Mouse (Mus musculus) kidney, adult 9 months (tissue): ENCODE measurements around the gene Brms1.

ENCODE experiments used
- DNase-seq: peaks from one replicate; pipeline ENCODE4 v3.0.0; 2022

Brms1 gene

GRCm38 (mm10) chr19:5039301-5040114 lies 1.6 kb upstream of the Brms1 start:
- peak; percentile 50 for DNase-seq

GRCm38 (mm10) chr19:5041588-5041987 lies 434 bp downstream of the Brms1 start:
- no peak for DNase-seq

- DNase-seq, result no peak
These were observed 4.4 kb downstream of the Brms1 start for GRCm38 (mm10) chr19:5045531-5045930.

GRCm38 (mm10) chr19:5048138-5049056 lies 7.2 kb downstream of the Brms1 start:
- DNase-seq, result no peak

GRCm38 (mm10) chr19:5049325-5049724 lies 8.2 kb downstream of the Brms1 start:
- no peak for DNase-seq

- DNase-seq, result peak; percentile 61
These were observed 9.1 kb downstream of the Brms1 start, which contains the start of gene Rin1 for GRCm38 (mm10) chr19:5050047-5050905. Gene Rin1, plus strand, starts transcription at chr19:5050481.

- no peak for DNase-seq
These were observed 9.9 kb downstream of the Brms1 start for GRCm38 (mm10) chr19:5051031-5051430.

- no peak for DNase-seq
These were observed 10.4 kb downstream of the Brms1 start for GRCm38 (mm10) chr19:5051515-5051914.

GRCm38 (mm10) chr19:5052166-5052822 lies 11.1 kb downstream of the Brms1 start:
- DNase-seq, result no peak

- DNase-seq, result no peak
These were observed 11.7 kb downstream of the Brms1 start for GRCm38 (mm10) chr19:5052853-5053252.

GRCm38 (mm10) chr19:5053909-5054308 lies 12.8 kb downstream of the Brms1 start:
- peak; percentile 45 for DNase-seq

- DNase-seq, result no peak
These were observed 15.1 kb downstream of the Brms1 start for GRCm38 (mm10) chr19:5056251-5056650.

GRCm38 (mm10) chr19:5057876-5058775 lies 17.0 kb downstream of the Brms1 start:
- no peak for DNase-seq

GRCm38 (mm10) chr19:5058801-5059771 lies 17.9 kb downstream of the Brms1 start:
- DNase-seq, result no peak

- no peak for DNase-seq
These were observed 19.5 kb downstream of the Brms1 start for GRCm38 (mm10) chr19:5060365-5061330.

- no peak for DNase-seq
These were observed 20.9 kb downstream of the Brms1 start for GRCm38 (mm10) chr19:5062041-5062440.

- DNase-seq, result no peak
These were observed 21.3 kb downstream of the Brms1 start for GRCm38 (mm10) chr19:5062446-5062845.

- DNase-seq, result no peak
These were observed 23.9 kb downstream of the Brms1 start for GRCm38 (mm10) chr19:5065104-5065503.
